Mouse (Mus musculus): ENCODE data around the gene Doc2b. TPM values are rescaled to one million over a fixed set of nuclear protein-coding genes. Genes with fewer than 3 reads are reported as not detected.

Gene Doc2b
- polyA plus RNA-seq, 1 experiment, result 32.1 TPM

GRCm38 (mm10) chr11:75785897-75786296 is 10.0 kb downstream of the Doc2b start:
- TF ChIP-seq CTCF (IDR thresholded peaks at IDR 0.05; ENCODE audit: borderline replicate concordance, insufficient read depth, low read depth, low read length), result no peak
- TF ChIP-seq POLR2A (IDR thresholded peaks at IDR 0.05; ENCODE audit: borderline replicate concordance, insufficient read depth, low read length), result no peak
- H3K27me3 ChIP-seq (ENCODE audit: control insufficient read depth, insufficient read depth, low read length), result no peaks in the 10 kb centered on the region
- no peaks in the 10 kb centered on the region for H3K4me1 ChIP-seq (ENCODE audit: control insufficient read depth, insufficient read depth, low read length)
- 62% methylated on average over 8 of the region's 8 CpGs for WGBS
- DNase-seq, result no peak
- no peak overlapping the region for H3K4me3 ChIP-seq (replicated peaks; ENCODE audit: insufficient read depth, low read depth, low read length)
- no peak overlapping the region for H3K27ac ChIP-seq (ENCODE audit: insufficient read depth, low read length)

GRCm38 (mm10) chr11:75783799-75784198 is 12.1 kb downstream of the Doc2b start:
- 44% methylated on average over 5 of the region's 5 CpGs for WGBS
- DNase-seq, result no peak
- TF ChIP-seq POLR2A (IDR thresholded peaks at IDR 0.05; ENCODE audit: borderline replicate concordance, insufficient read depth, low read length) (no peak), CTCF (IDR thresholded peaks at IDR 0.05; ENCODE audit: borderline replicate concordance, insufficient read depth, low read depth, low read length) (no peak)
- Histone ChIP-seq H3K27me3 (ENCODE audit: control insufficient read depth, insufficient read depth, low read length) (no peaks in the 10 kb centered on the region), H3K27ac (ENCODE audit: insufficient read depth, low read length) (no peak overlapping the region), H3K4me1 (ENCODE audit: control insufficient read depth, insufficient read depth, low read length) (no peaks in the 10 kb centered on the region), H3K4me3 (replicated peaks; ENCODE audit: insufficient read depth, low read depth, low read length) (no peak overlapping the region)

- peak; percentile 71 to 79 for DNase-seq
- TF ChIP-seq POLR2A (IDR thresholded peaks at IDR 0.05; ENCODE audit: borderline replicate concordance, insufficient read depth, low read length), result no peak
- peak; percentile 98 for TF ChIP-seq CTCF (IDR thresholded peaks at IDR 0.05; ENCODE audit: borderline replicate concordance, insufficient read depth, low read depth, low read length)
- H3K4me3 ChIP-seq (replicated peaks; ENCODE audit: insufficient read depth, low read depth, low read length), result no peak overlapping the region
- 22% methylated on average over 6 of the region's 6 CpGs for WGBS
- H3K27me3 ChIP-seq (ENCODE audit: control insufficient read depth, insufficient read depth, low read length), result no peaks in the 10 kb centered on the region
- H3K4me1 ChIP-seq (ENCODE audit: control insufficient read depth, insufficient read depth, low read length), result no peaks in the 10 kb centered on the region
- no peak overlapping the region for H3K27ac ChIP-seq (ENCODE audit: insufficient read depth, low read length)
Measured at GRCm38 (mm10) chr11:75781919-75782318, 13.9 kb downstream of the Doc2b start.

GRCm38 (mm10) chr11:75775919-75776318 is 19.9 kb downstream of the Doc2b start:
- 85% methylated on average over 1 of the region's 1 CpGs for WGBS
- Histone ChIP-seq H3K4me1 (ENCODE audit: control insufficient read depth, insufficient read depth, low read length) (no peaks in the 10 kb centered on the region), H3K27me3 (ENCODE audit: control insufficient read depth, insufficient read depth, low read length) (no peaks in the 10 kb centered on the region), H3K4me3 (replicated peaks; ENCODE audit: insufficient read depth, low read depth, low read length) (no peak overlapping the region), H3K27ac (ENCODE audit: insufficient read depth, low read length) (no peak overlapping the region)
- DNase-seq, result no peak
- peak; percentile 17; the same call in 1 of the 2 replicates for TF ChIP-seq CTCF (IDR thresholded peaks at IDR 0.05; ENCODE audit: borderline replicate concordance, insufficient read depth, low read depth, low read length)
- no peak for TF ChIP-seq POLR2A (IDR thresholded peaks at IDR 0.05; ENCODE audit: borderline replicate concordance, insufficient read depth, low read length)

GRCm38 (mm10) chr11:75772562-75772961 is 23.3 kb downstream of the Doc2b start:
- no peaks in the 10 kb centered on the region for H3K27me3 ChIP-seq (ENCODE audit: control insufficient read depth, insufficient read depth, low read length)
- peaks cover 15% of the 10 kb centered on the region; the same call in 1 of the 2 replicates for H3K4me1 ChIP-seq (ENCODE audit: control insufficient read depth, insufficient read depth, low read length)
- 56% methylated on average over 5 of the region's 5 CpGs for WGBS
- no peak overlapping the region for H3K27ac ChIP-seq (ENCODE audit: insufficient read depth, low read length)
- TF ChIP-seq POLR2A (IDR thresholded peaks at IDR 0.05; ENCODE audit: borderline replicate concordance, insufficient read depth, low read length) (no peak), CTCF (IDR thresholded peaks at IDR 0.05; ENCODE audit: borderline replicate concordance, insufficient read depth, low read depth, low read length) (no peak)
- no peak overlapping the region for H3K4me3 ChIP-seq (replicated peaks; ENCODE audit: insufficient read depth, low read depth, low read length)
- DNase-seq, result no peak

- no peak; the same call in 1 of the 2 replicates for TF ChIP-seq POLR2A (IDR thresholded peaks at IDR 0.05; ENCODE audit: borderline replicate concordance, insufficient read depth, low read length)
- TF ChIP-seq CTCF (IDR thresholded peaks at IDR 0.05; ENCODE audit: borderline replicate concordance, insufficient read depth, low read depth, low read length), result peak; percentile 74
- under 1% methylated on average over 23 of the region's 23 CpGs for WGBS
- Histone ChIP-seq H3K27ac (ENCODE audit: insufficient read depth, low read length) (no peak overlapping the region), H3K27me3 (ENCODE audit: control insufficient read depth, insufficient read depth, low read length) (no peaks in the 10 kb centered on the region), H3K4me1 (ENCODE audit: control insufficient read depth, insufficient read depth, low read length) (peaks cover 15% of the 10 kb centered on the region), H3K4me3 (replicated peaks; ENCODE audit: insufficient read depth, low read depth, low read length) (peak overlapping the region; percentile 59)
- peak; percentile 86 for DNase-seq
Measured at GRCm38 (mm10) chr11:75769206-75769605, 26.6 kb downstream of the Doc2b start.

GRCm38 (mm10) chr11:75768091-75768989 is 27.5 kb downstream of the Doc2b start:
- no peak overlapping the region for H3K4me3 ChIP-seq (replicated peaks; ENCODE audit: insufficient read depth, low read depth, low read length)
- H3K4me1 ChIP-seq (ENCODE audit: control insufficient read depth, insufficient read depth, low read length), result peaks cover 15% of the 10 kb centered on the region
- TF ChIP-seq POLR2A (IDR thresholded peaks at IDR 0.05; ENCODE audit: borderline replicate concordance, insufficient read depth, low read length), result no peak
- 36% methylated on average over 6 of the region's 6 CpGs for WGBS
- no peak overlapping the region for H3K27ac ChIP-seq (ENCODE audit: insufficient read depth, low read length)
- H3K27me3 ChIP-seq (ENCODE audit: control insufficient read depth, insufficient read depth, low read length), result no peaks in the 10 kb centered on the region
- peak in 1 of 2 experiments; percentile 42 for DNase-seq

GRCm38 (mm10) chr11:75767014-75767413 is 28.8 kb downstream of the Doc2b start:
- no peak overlapping the region for H3K4me3 ChIP-seq (replicated peaks; ENCODE audit: insufficient read depth, low read depth, low read length)
- H3K4me1 ChIP-seq (ENCODE audit: control insufficient read depth, insufficient read depth, low read length), result peaks cover 18% of the 10 kb centered on the region
- no peak overlapping the region for H3K27ac ChIP-seq (ENCODE audit: insufficient read depth, low read length)
- 47% methylated on average over 2 of the region's 2 CpGs for WGBS
- TF ChIP-seq POLR2A (IDR thresholded peaks at IDR 0.05; ENCODE audit: borderline replicate concordance, insufficient read depth, low read length) (no peak), CTCF (IDR thresholded peaks at IDR 0.05; ENCODE audit: borderline replicate concordance, insufficient read depth, low read depth, low read length) (no peak)
- DNase-seq, result no peak
- no peaks in the 10 kb centered on the region for H3K27me3 ChIP-seq (ENCODE audit: control insufficient read depth, insufficient read depth, low read length)

Measured in cerebellum, adult 2 months (tissue).